Mouse (Mus musculus) limb, embryonic 12.5 days (tissue): ENCODE results near the gene Osbpl2. TPM values are rescaled to one million over a fixed set of nuclear protein-coding genes. Genes with fewer than 3 reads are reported as not detected.

Experiments
- ATAC-seq: fragments of 200-750 bp; cut with Nextera tagmentation; 2 replicates; pipeline ENCODE4 v1.8.0; 2017; ENCODE audit warnings: low read depth, moderate TSS enrichment; ENCODE audit not compliant: insufficient number of reproducible peaks, insufficient read depth, low FRiP score, low TSS enrichment
- H3K27ac ChIP-seq: fragments of 300-500 bp; sonication (generic); 2 replicates; pipeline ENCODE4 v1.5.1; 2016; ENCODE audit warnings: mild to moderate bottlenecking, moderate library complexity
- H3K27me3 ChIP-seq: fragments of 300-500 bp; sonication (generic); 2 replicates; pipeline ENCODE4 v1.6.1; 2016; ENCODE audit warnings: mild to moderate bottlenecking, moderate library complexity
- H3K36me3 ChIP-seq: fragments of 300-500 bp; sonication (generic); 2 replicates; pipeline ENCODE4 v1.6.1; 2016; ENCODE audit warnings: mild to moderate bottlenecking, moderate library complexity
- H3K4me1 ChIP-seq: fragments of 300-500 bp; sonication (generic); replicated peaks from 2 replicates; pipeline ENCODE4 v1.6.1; 2016
- H3K4me2 ChIP-seq: fragments of 300-500 bp; sonication (generic); 2 replicates; pipeline ENCODE4 v1.6.1; 2016; ENCODE audit warnings: mild to moderate bottlenecking, moderate library complexity
- H3K4me3 ChIP-seq: fragments of 300-500 bp; sonication (generic); replicated peaks from 2 replicates; pipeline ENCODE4 v1.5.1; 2016; ENCODE audit warnings: mild to moderate bottlenecking
- H3K9ac ChIP-seq: fragments of 300-500 bp; sonication (generic); replicated peaks from 2 replicates; pipeline ENCODE4 v1.6.1; 2016; ENCODE audit warnings: mild to moderate bottlenecking, moderate library complexity
- H3K9me3 ChIP-seq: fragments of 300-500 bp; sonication (generic); 2 replicates; pipeline ENCODE4 v1.6.1; 2016; ENCODE audit warnings: mild to moderate bottlenecking, moderate library complexity
- WGBS: fragments of 180-500 bp; shearing (Covaris S2); methylation state at CpG from one replicate; pipeline ENCODE4 v1.1.7; 2016; 5-methylcytosine and 5-hydroxymethylcytosine counted together
- polyA plus RNA-seq: library from polyadenylated mRNA; unstranded; fragments of >200 nt; fragmentation: Nextera tagmentation; extraction: Ambion mirVana; gene quantifications from 2 replicates; pipeline ENCODE4 v1.2.1, GENCODE M21; 2016

Osbpl2 gene
- polyA plus RNA-seq, 1 experiment from 2014 or later = 33.0 TPM

DNA sequence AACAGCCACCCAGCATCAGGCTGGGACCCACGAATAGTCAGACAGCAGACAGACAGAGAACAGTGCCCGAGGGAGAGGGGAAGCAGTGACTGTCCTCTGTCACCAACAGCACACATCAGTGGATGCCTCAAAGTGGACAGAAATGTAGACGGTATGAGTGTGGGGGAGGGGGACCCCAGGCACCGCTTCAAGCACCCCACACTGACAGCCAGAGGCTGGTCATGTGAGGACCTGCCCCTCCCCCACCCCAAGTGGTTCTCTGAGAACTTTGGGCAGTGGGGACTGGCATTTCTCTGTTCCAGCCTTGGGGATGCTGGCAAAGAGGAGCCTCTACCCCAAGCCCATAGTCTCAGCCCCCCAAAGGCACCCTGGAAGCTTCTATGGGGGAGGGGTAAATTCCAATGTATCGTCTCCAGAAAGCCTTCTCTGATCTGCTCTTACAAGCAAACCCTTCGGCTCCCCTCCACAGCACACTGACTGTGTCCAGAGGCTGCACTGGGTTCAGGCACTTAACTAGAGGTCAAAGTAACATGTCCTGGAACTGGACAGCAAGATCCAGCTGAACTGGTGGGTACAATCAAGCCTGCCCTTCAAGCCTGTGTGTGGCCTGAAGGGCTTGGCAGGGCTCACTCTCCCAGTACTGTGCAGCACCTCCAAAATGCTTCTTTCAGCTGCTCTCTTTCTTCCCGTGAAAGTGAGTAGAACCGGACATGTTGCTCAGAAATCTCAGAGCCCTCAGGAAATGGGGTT, 13.5 kb upstream of the Osbpl2 start:
- H3K4me1 ChIP-seq = peaks cover 17% of the 10 kb centered on the region
- H3K27ac ChIP-seq = no peak overlapping the region
- H3K9ac ChIP-seq = no peak overlapping the region
- no peak overlapping the region for H3K4me2 ChIP-seq
- H3K4me3 ChIP-seq = no peak overlapping the region
- no peaks in the 10 kb centered on the region for H3K9me3 ChIP-seq
- peaks cover 74% of the 10 kb centered on the region for H3K27me3 ChIP-seq
- H3K36me3 ChIP-seq = no peaks in the 10 kb centered on the region
- ATAC-seq = no peak
- 41% methylated on average over 8 of the region's 8 CpGs for WGBS

DNA sequence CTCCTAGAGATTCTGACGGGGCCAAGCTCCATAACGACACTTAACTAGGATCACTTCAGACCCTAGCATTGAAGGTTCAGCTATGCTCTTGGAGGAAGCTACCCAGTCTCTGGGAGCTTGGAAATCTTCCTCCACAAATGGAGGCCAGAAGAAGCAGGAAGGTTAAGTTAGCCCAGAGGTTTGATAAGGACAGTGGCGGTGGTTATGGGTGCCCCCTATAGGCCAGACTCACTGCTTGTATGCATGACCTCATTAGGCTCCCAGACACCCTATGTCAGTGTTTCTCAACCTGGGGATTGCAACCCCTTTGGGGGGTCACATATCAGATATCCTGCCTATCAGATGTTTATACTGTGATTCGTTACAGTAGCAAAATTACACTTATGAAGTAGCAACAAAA, 12.0 kb upstream of the Osbpl2 start:
- Histone ChIP-seq H3K27me3 (peaks cover 61% of the 10 kb centered on the region), H3K9me3 (no peaks in the 10 kb centered on the region), H3K27ac (no peak overlapping the region), H3K9ac (no peak overlapping the region), H3K4me3 (no peak overlapping the region), H3K4me1 (peaks cover 17% of the 10 kb centered on the region), H3K36me3 (no peaks in the 10 kb centered on the region), H3K4me2 (no peak overlapping the region)
- WGBS = 69% methylated on average over 4 of the region's 4 CpGs
- ATAC-seq = no peak

DNA sequence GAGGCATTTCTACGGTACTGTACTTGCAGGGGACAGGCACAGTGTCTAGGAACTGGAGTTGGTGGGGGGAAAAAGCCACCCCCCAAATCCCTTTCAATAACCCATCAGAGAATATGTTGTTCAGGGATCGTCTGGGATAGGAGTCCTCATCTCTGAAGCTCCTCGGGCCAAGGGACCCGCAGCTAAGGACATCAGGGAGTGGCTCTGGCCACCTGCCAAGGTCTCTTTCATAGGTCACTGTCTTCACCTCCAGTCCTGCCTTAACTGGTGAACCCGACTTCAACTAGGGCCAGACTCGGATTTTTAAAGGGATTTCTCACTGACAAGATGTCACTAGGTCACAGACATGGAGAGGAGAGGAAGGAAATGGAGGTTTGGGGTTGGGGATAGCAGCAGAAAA, 10.8 kb upstream of the Osbpl2 start:
- Histone ChIP-seq H3K9ac (no peak overlapping the region), H3K9me3 (no peaks in the 10 kb centered on the region), H3K27ac (no peak overlapping the region), H3K4me1 (peaks cover 11% of the 10 kb centered on the region), H3K27me3 (peaks cover 49% of the 10 kb centered on the region), H3K4me3 (no peak overlapping the region), H3K36me3 (no peaks in the 10 kb centered on the region), H3K4me2 (no peak overlapping the region)
- 68% methylated on average over 6 of the region's 6 CpGs for WGBS
- no peak for ATAC-seq

- 58% methylated on average over 17 of the region's 17 CpGs for WGBS
- Histone ChIP-seq H3K9me3 (no peaks in the 10 kb centered on the region), H3K27me3 (peaks cover 27% of the 10 kb centered on the region), H3K36me3 (no peaks in the 10 kb centered on the region), H3K4me3 (no peak overlapping the region), H3K9ac (no peak overlapping the region), H3K27ac (no peak overlapping the region), H3K4me2 (no peak overlapping the region), H3K4me1 (peaks cover 13% of the 10 kb centered on the region)
- no peak for ATAC-seq
Measured at GRCm38 (mm10) chr2:180113909-180114890, 4.9 kb upstream of the Osbpl2 start.

DNA sequence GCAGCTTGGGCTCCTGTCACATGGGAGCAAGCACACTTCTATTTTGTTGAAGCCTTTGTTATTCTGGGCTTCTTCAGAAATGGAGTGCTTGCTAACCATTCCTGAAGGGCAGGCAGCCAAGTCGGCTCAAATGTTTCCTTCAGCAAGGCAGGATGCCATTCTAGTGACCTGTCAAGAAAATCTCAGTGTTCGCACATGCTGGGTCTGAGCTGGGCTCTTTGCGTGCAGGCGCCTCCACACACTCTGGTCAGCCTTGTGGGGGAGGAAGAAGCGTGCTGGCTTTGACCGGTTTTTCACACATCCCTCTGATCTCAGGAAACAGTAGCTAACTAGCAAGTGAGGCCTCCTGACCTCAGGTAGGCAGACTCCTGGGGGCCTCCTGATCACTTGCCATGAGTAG, 3.8 kb upstream of the Osbpl2 start:
- Histone ChIP-seq H3K27ac (no peak overlapping the region), H3K4me3 (no peak overlapping the region), H3K9me3 (no peaks in the 10 kb centered on the region), H3K27me3 (peaks cover 27% of the 10 kb centered on the region), H3K4me1 (peaks cover 19% of the 10 kb centered on the region), H3K36me3 (no peaks in the 10 kb centered on the region), H3K9ac (0 out of 2 replicates have a peak overlapping the region, but pooled peaks have one; percentile 23), H3K4me2 (no peak overlapping the region)
- 37% methylated on average over 6 of the region's 6 CpGs for WGBS
- no peak for ATAC-seq

DNA sequence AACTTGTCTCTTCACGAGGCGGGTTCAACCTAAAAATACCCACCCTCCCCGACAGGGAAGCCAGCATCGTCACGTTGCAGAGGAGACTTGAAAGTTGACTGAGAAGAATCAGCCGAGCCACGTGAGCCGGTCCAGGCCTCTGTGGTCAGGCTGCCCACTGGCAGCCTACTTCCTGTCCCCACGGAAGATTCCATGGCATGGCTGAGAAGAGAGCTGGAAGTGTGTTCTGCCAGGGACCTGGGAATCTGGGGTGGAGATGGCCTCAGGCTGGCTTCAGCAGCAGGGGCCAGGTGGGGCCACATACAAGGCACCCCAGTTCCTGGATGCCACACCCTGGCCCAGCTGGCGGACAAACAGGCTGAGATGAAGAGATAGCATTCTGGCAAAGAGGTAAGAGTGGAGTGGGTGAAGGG, 3.0 kb upstream of the Osbpl2 start:
- 70% methylated on average over 10 of the region's 10 CpGs for WGBS
- Histone ChIP-seq H3K4me3 (no peak overlapping the region), H3K36me3 (no peaks in the 10 kb centered on the region), H3K27ac (no peak overlapping the region), H3K9me3 (no peaks in the 10 kb centered on the region), H3K9ac (no peak overlapping the region), H3K4me2 (no peak overlapping the region), H3K4me1 (peaks cover 20% of the 10 kb centered on the region), H3K27me3 (peaks cover 22% of the 10 kb centered on the region)
- no peak for ATAC-seq

DNA sequence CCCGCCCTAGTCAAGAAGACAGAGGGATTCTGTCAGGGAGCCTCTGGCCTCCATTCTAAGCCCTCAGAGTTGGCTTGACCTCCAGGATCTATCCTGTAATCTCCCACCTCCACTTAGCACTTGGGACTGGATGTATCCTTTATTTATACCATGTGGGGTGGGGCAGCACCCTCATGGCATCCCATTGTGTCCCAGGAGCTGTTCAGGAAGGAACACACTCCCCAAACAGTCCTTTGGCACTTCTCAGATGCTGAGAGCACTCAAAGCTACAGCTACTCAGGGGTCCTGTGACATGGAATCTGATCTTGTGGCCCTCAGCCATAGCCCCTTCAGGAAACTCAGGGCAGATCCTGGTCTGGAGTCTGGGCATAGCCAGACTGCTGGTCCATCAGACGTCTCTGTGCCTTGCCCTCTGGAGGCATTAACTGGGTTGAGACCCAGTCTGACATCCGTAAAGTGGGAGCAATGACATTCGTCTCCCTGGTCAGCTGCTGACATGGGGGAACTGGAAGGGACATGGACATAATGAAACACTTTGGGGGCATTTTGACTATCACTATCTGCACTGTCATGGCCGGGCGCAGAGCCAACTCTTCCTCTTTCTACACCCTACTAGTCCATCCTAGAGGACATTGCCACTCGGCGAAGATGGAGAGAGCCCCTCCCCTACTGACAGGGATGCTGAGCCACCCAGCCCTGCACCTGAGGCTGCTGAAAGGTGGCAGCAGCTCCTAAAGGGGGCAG, 2.2 kb upstream of the Osbpl2 start:
- no peak for ATAC-seq
- Histone ChIP-seq H3K4me2 (no peak overlapping the region), H3K36me3 (no peaks in the 10 kb centered on the region), H3K4me1 (peaks cover 20% of the 10 kb centered on the region), H3K27me3 (peaks cover 22% of the 10 kb centered on the region), H3K4me3 (no peak overlapping the region), H3K9me3 (no peaks in the 10 kb centered on the region), H3K27ac (no peak overlapping the region), H3K9ac (no peak overlapping the region)
- 74% methylated on average over 8 of the region's 8 CpGs for WGBS

- H3K4me2 ChIP-seq = peak overlapping the region; percentile 21; the same call in 1 of the 2 replicates
- H3K27ac ChIP-seq = no peak overlapping the region
- no peaks in the 10 kb centered on the region for H3K36me3 ChIP-seq
- H3K9me3 ChIP-seq = no peaks in the 10 kb centered on the region
- H3K9ac ChIP-seq = no peak overlapping the region
- H3K4me1 ChIP-seq = peaks cover 20% of the 10 kb centered on the region
- ATAC-seq = no peak
- 9% methylated on average over 13 of the region's 13 CpGs for WGBS
- H3K27me3 ChIP-seq = peaks cover 22% of the 10 kb centered on the region
- no peak overlapping the region for H3K4me3 ChIP-seq
Measured at GRCm38 (mm10) chr2:180117485-180118194, 1.5 kb upstream of the Osbpl2 start.

- Histone ChIP-seq H3K36me3 (peaks cover 8% of the 10 kb centered on the region; the same call in 1 of the 2 replicates), H3K27ac (peak overlapping the region; percentile 18; the same call in 1 of the 2 replicates), H3K27me3 (peaks cover 18% of the 10 kb centered on the region), H3K9ac (peak overlapping the region; percentile 82), H3K4me1 (peaks cover 20% of the 10 kb centered on the region), H3K4me2 (peak overlapping the region; percentile 87), H3K9me3 (no peaks in the 10 kb centered on the region), H3K4me3 (peak overlapping the region; percentile 83)
- WGBS = 1% methylated on average over 68 of the region's 68 CpGs
- ATAC-seq = peak; percentile 50; the same call in 1 of the 2 replicates
Measured at GRCm38 (mm10) chr2:180119439-180120291, 559 bp downstream of the Osbpl2 start.
